Comparison of ENCODE assay signal across 12 mouse cellular contexts in genomic region chr17:71214514-71215240, GRCm38 (mm10). TPM values are rescaled to one million over a fixed set of nuclear protein-coding genes. Genes with fewer than 3 reads are reported as not detected.
DNase-seq lines count a peak whose midpoint lies in the region; ATAC-seq and TF ChIP-seq lines count a peak whose summit lies in the region.
"Had no signal": no experiment of that assay in that cellular context is flagged by ENCODE, and none has a peak within 500 bp of the region (broad histone marks: within the 10 kb centered on the region; RNA-seq: fewer than 3 reads in every experiment).

No protein-coding gene starts in this region.

- no peak for DNase-seq in G1E (ENCODE audit: low spot score)
- no peak for DNase-seq in adrenal gland, postnatal 10 days
- no peak for DNase-seq in midbrain, postnatal 0 days (ENCODE audit: low spot score)
- no peak for DNase-seq in gastrocnemius, postnatal 36 days

- H3K4me2 ChIP-seq in intestine, embryonic 15.5 days (replicated peaks) = no peak overlapping the region
- no peak overlapping the region for H3K4me2 ChIP-seq in intestine, postnatal 0 days (replicated peaks; ENCODE audit: low read depth)
- no peak overlapping the region for H3K4me2 ChIP-seq in midbrain, postnatal 0 days (ENCODE audit: low read depth, low read length, poor library complexity, severe bottlenecking)
- H3K4me2 ChIP-seq: forebrain, embryonic 12.5 days; hindbrain, embryonic 13.5 days; limb, embryonic 13.5 days had no signal

- H3K9me3 ChIP-seq in intestine, embryonic 15.5 days = no peaks in the 10 kb centered on the region
- H3K9me3 ChIP-seq in intestine, postnatal 0 days (ENCODE audit: control insufficient read depth) = 0 out of 2 replicates have a peak, but pooled peaks cover 3% of the 10 kb centered on the region
- H3K9me3 ChIP-seq in G1E (replicated peaks) = peaks cover 9% of the 10 kb centered on the region
- no peaks in the 10 kb centered on the region for H3K9me3 ChIP-seq in midbrain, postnatal 0 days (ENCODE audit: low read length)
- H3K9me3 ChIP-seq: forebrain, embryonic 12.5 days; midbrain, embryonic 10.5 days had no signal

- no peaks in the 10 kb centered on the region for H3K36me3 ChIP-seq in intestine, embryonic 15.5 days
- peaks cover 19% of the 10 kb centered on the region; the same call in 1 of the 2 replicates for H3K36me3 ChIP-seq in intestine, postnatal 0 days (ENCODE audit: control insufficient read depth, insufficient read depth)
- peaks cover 58% of the 10 kb centered on the region for H3K36me3 ChIP-seq in G1E (replicated peaks)
- no peaks in the 10 kb centered on the region for H3K36me3 ChIP-seq in midbrain, postnatal 0 days (ENCODE audit: insufficient read depth, low read length)

- no peaks in the 10 kb centered on the region for H3K27me3 ChIP-seq in intestine, embryonic 15.5 days (replicated peaks)
- no peaks in the 10 kb centered on the region for H3K27me3 ChIP-seq in intestine, postnatal 0 days (replicated peaks; ENCODE audit: control insufficient read depth, insufficient read depth, low read length)
- H3K27me3 ChIP-seq in G1E (ENCODE audit: insufficient read depth, low read length) = no peaks in the 10 kb centered on the region
- H3K27me3 ChIP-seq in midbrain, postnatal 0 days (ENCODE audit: insufficient read depth, low read length) = no peaks in the 10 kb centered on the region
- H3K27me3 ChIP-seq: forebrain, embryonic 12.5 days; hindbrain, embryonic 13.5 days; limb, embryonic 13.5 days had no signal

- intact Hi-C loops in gastrocnemius, postnatal 36 days (cut with DNase I) = no loop called here

- no peak for TF ChIP-seq CTCF in intestine, postnatal 0 days (IDR thresholded peaks at IDR 0.05; ENCODE audit: low read depth)
- TF ChIP-seq CTCF in G1E (IDR thresholded peaks at IDR 0.05; ENCODE audit: low read depth, low read length) = no peak
- no peak for TF ChIP-seq CTCF in midbrain, postnatal 0 days (IDR thresholded peaks at IDR 0.05)

- H3K4me3 ChIP-seq in intestine, embryonic 15.5 days (replicated peaks) = no peak overlapping the region
- no peak overlapping the region for H3K4me3 ChIP-seq in intestine, postnatal 0 days (ENCODE audit: low read depth, low read length)
- peak overlapping the region; percentile 70 for H3K4me3 ChIP-seq in G1E (ENCODE audit: low read depth, low read length)
- H3K4me3 ChIP-seq in midbrain, postnatal 0 days (ENCODE audit: low read depth, low read length) = no peak overlapping the region
- H3K4me3 ChIP-seq: forebrain, embryonic 12.5 days; hindbrain, embryonic 13.5 days; limb, embryonic 13.5 days; midbrain, embryonic 10.5 days had no signal

- 71% methylated on average over 17 of the region's 17 CpGs for WGBS in intestine, embryonic 15.5 days
- 73% methylated on average over 17 of the region's 17 CpGs for WGBS in intestine, postnatal 0 days
- 88% methylated on average over 17 of the region's 17 CpGs for WGBS in midbrain, postnatal 0 days

- 0 out of 2 replicates have a peak, but pooled peaks have one; percentile 34 for ATAC-seq in intestine, embryonic 15.5 days
- ATAC-seq in intestine, postnatal 0 days = no peak
- no peak for ATAC-seq in G1E (ENCODE audit: extremely low read depth, insufficient number of reproducible peaks, low FRiP score, poor library complexity, severe bottlenecking)
- ATAC-seq in granulocyte monocyte progenitor cell, adult 5-6 weeks (replicated peaks; ENCODE audit: poor library complexity, severe bottlenecking) = peak; percentile 61
- ATAC-seq in megakaryocyte, adult 5-6 weeks (ENCODE audit: poor library complexity, severe bottlenecking) = peak; percentile 56
- ATAC-seq in midbrain, postnatal 0 days (ENCODE audit: low FRiP score) = no peak

- H3K4me1 ChIP-seq in intestine, embryonic 15.5 days (replicated peaks) = 0 out of 2 replicates have a peak, but pooled peaks cover 3% of the 10 kb centered on the region
- H3K4me1 ChIP-seq in intestine, postnatal 0 days (replicated peaks; ENCODE audit: control insufficient read depth, insufficient read depth, low read length) = 0 out of 2 replicates have a peak, but pooled peaks cover 4% of the 10 kb centered on the region
- peaks cover 80% of the 10 kb centered on the region for H3K4me1 ChIP-seq in G1E (ENCODE audit: insufficient read depth, low read depth, low read length)
- no peaks in the 10 kb centered on the region for H3K4me1 ChIP-seq in midbrain, postnatal 0 days (ENCODE audit: insufficient read depth, low read length)
- H3K4me1 ChIP-seq: forebrain, embryonic 12.5 days had no signal

- H3K9ac ChIP-seq in intestine, embryonic 15.5 days = no peak overlapping the region
- no peak overlapping the region for H3K9ac ChIP-seq in intestine, postnatal 0 days (ENCODE audit: low read depth, low read length)
- no peak overlapping the region for H3K9ac ChIP-seq in midbrain, postnatal 0 days (replicated peaks; ENCODE audit: low read length, poor library complexity, severe bottlenecking)
- H3K9ac ChIP-seq: forebrain, embryonic 12.5 days; hindbrain, embryonic 13.5 days; limb, embryonic 13.5 days had no signal

- no peak overlapping the region for H3K27ac ChIP-seq in intestine, embryonic 15.5 days
- no peak overlapping the region for H3K27ac ChIP-seq in intestine, postnatal 0 days (ENCODE audit: low read depth, low read length)
- H3K27ac ChIP-seq in midbrain, postnatal 0 days (ENCODE audit: low read depth, low read length) = no peak overlapping the region
- H3K27ac ChIP-seq: forebrain, embryonic 12.5 days; hindbrain, embryonic 13.5 days; limb, embryonic 13.5 days; midbrain, embryonic 10.5 days had no signal

RNA-seq across cellular contexts. Expression of gene Lpin2, which starts 32.3 kb away (rescaled TPM):
- polyA plus RNA-seq in intestine, embryonic 15.5 days (2015; fragmentation: Nextera tagmentation; extraction: Ambion mirVana) = 22.5 and 25.9 TPM in 2 replicates
- polyA plus RNA-seq in intestine, postnatal 0 days (2015; fragmentation: Nextera tagmentation; extraction: Ambion mirVana) = 22.2 and 24.8 TPM in 2 replicates
- total RNA-seq in G1E (2014; fragmentation: Nextera tagmentation) (112 and 169 TPM in 2 replicates), G1E (2017) (147 and 155 TPM in 2 replicates)
- 37.3 and 44.3 TPM in 2 replicates for polyA plus RNA-seq in G1E (2012)
- total RNA-seq in granulocyte monocyte progenitor cell, adult 5-6 weeks (2014; fragmentation: Nextera tagmentation) = 27.0 and 27.9 TPM in 2 replicates
- 24.9 and 42.3 TPM in 2 replicates for total RNA-seq in granulocyte monocyte progenitor cell, adult 5-6 weeks (2017)
- 21.7 and 25.3 TPM in 2 replicates for total RNA-seq in megakaryocyte, adult 5-6 weeks (2015)
- 31.4 and 38.1 TPM in 2 replicates for total RNA-seq in megakaryocyte, adult 5-6 weeks (2017)
- total RNA-seq in adrenal gland, postnatal 10 days (2021) = 10 to 100 TPM; 39.2 to 42.3 TPM
- 53.4 and 61.7 TPM in 2 replicates for total RNA-seq in midbrain, postnatal 0 days (2014; rRNA removed)
- polyA plus RNA-seq in midbrain, postnatal 0 days (2015; fragmentation: Nextera tagmentation; extraction: Ambion mirVana) = 33.0 and 39.1 TPM in 2 replicates
- total RNA-seq in gastrocnemius, postnatal 36 days (2021) = 1 to 10 TPM; 2.6 to 3.5 TPM

Comparison
In these comparisons a context has a peak if more than half of its experiments do, and no peak if none do; other contexts are left out.
1. ATAC-seq: peak in intestine, embryonic 15.5 days (single experiment), granulocyte monocyte progenitor cell, adult 5-6 weeks (single experiment) and megakaryocyte, adult 5-6 weeks (single experiment); none in intestine, postnatal 0 days (single experiment), G1E (single experiment) and midbrain, postnatal 0 days (single experiment).
2. RNA of gene Lpin2, which starts 32.3 kb away (total RNA-seq): 112 to 169 TPM in G1E, 53.4 to 61.7 TPM in midbrain, postnatal 0 days, 24.9 to 42.3 TPM in granulocyte monocyte progenitor cell, adult 5-6 weeks, 39.2 to 42.3 TPM in adrenal gland, postnatal 10 days and 21.7 to 38.1 TPM in megakaryocyte, adult 5-6 weeks; 2.6 to 3.5 TPM in gastrocnemius, postnatal 36 days; every median in the first group is over 4 times any median in the second.